Mouse (Mus musculus): ENCODE results near the gene Necab2. TPM values are rescaled to one million over a fixed set of nuclear protein-coding genes. Genes with fewer than 3 reads are reported as not detected.
A peak's percentile ranks its signal among the peaks of the same experiment; 100 is the strongest.

Gene Necab2
- polyA plus RNA-seq, 1 experiment: 0.30 TPM

- Histone ChIP-seq H3K4me1 (ENCODE audit: control insufficient read depth, insufficient read depth, low read length) (no peaks in the 10 kb centered on the region), H3K4me3 (ENCODE audit: insufficient read depth, low read length) (no peak overlapping the region), H3K27ac (ENCODE audit: insufficient read depth, low read length) (no peak overlapping the region)
- no peak for TF ChIP-seq POLR2A (IDR thresholded peaks at IDR 0.05; ENCODE audit: low read depth, low read length)
Measured at GRCm38 (mm10) chr8:119434569-119434968, 11.9 kb upstream of the Necab2 start.

DNA sequence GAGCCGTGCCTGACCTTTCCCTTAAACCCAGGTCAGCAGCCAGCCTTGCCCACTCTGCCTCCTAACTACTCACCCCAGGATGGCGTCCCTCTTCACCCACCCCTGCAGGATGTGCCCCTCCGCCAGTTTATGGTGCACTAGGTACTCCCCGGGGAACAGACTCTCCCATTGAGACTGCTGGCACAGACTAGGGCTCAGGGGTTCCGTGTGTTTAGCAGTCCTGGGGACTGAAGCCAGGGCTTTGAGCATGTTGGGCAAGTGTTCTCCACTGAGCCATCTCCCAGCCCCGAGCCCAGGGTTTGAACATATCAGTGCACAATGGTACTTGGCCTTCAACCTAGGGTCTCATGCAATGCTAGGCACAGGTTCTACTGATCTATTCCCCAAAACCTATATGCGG is 11.0 kb upstream of the Necab2 start:
- TF ChIP-seq CTCF (IDR thresholded peaks at IDR 0.05; ENCODE audit: borderline replicate concordance, insufficient read depth, low read length) (no peak), POLR2A (IDR thresholded peaks at IDR 0.05; ENCODE audit: low read depth, low read length) (no peak)
- Histone ChIP-seq H3K4me1 (ENCODE audit: control insufficient read depth, insufficient read depth, low read length) (no peaks in the 10 kb centered on the region), H3K4me3 (ENCODE audit: insufficient read depth, low read length) (no peak overlapping the region), H3K27ac (ENCODE audit: insufficient read depth, low read length) (no peak overlapping the region)

DNA sequence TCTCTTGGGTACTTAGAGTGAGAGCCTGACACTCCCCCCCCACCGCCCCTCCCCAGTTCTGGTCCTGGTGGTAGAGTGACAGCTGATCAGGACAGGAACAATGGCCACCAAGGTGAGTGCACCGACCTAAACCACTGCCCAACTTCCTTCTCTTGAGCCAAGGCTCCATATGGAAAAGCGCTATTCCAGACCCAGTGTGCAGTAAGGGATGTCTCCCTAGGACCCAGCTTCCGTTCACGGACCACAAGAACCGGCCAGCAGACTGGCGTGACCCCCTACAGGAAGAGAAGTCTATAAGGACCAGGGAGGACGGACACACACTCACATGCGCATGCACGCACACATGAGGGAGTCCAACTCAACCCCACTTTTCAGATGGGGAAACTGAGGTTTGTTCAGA is 10.2 kb upstream of the Necab2 start:
- TF ChIP-seq CTCF (IDR thresholded peaks at IDR 0.05; ENCODE audit: borderline replicate concordance, insufficient read depth, low read length) (no peak), POLR2A (IDR thresholded peaks at IDR 0.05; ENCODE audit: low read depth, low read length) (no peak)
- Histone ChIP-seq H3K4me1 (ENCODE audit: control insufficient read depth, insufficient read depth, low read length) (no peaks in the 10 kb centered on the region), H3K27ac (ENCODE audit: insufficient read depth, low read length) (no peak overlapping the region), H3K4me3 (ENCODE audit: insufficient read depth, low read length) (no peak overlapping the region)

DNA sequence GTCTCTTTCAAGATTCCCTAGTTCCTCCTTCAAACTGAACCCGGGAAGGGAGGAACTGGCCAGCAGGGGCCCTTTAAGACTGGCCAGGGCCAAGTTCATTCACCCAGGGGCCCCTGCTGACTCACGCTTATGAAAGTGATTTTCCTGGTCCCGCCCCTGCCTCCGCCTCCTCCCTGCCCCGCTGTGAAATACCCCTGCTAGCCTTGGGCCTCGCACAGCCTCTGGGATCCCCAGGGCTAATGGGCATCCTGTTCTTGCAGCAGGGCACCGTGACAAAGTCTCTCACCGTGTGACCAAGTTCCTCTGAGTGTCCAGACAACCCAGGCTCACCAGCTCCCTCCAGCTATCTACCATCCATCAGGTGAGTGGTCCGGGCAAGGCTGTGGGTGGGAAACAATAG is 9.6 kb upstream of the Necab2 start:
- Histone ChIP-seq H3K4me3 (ENCODE audit: insufficient read depth, low read length) (peak overlapping the region; percentile 32), H3K27ac (ENCODE audit: insufficient read depth, low read length) (no peak overlapping the region), H3K4me1 (ENCODE audit: control insufficient read depth, insufficient read depth, low read length) (no peaks in the 10 kb centered on the region)
- TF ChIP-seq CTCF (IDR thresholded peaks at IDR 0.05; ENCODE audit: borderline replicate concordance, insufficient read depth, low read length): no peak
- peak; percentile 100 for TF ChIP-seq POLR2A (IDR thresholded peaks at IDR 0.05; ENCODE audit: low read depth, low read length)

DNA sequence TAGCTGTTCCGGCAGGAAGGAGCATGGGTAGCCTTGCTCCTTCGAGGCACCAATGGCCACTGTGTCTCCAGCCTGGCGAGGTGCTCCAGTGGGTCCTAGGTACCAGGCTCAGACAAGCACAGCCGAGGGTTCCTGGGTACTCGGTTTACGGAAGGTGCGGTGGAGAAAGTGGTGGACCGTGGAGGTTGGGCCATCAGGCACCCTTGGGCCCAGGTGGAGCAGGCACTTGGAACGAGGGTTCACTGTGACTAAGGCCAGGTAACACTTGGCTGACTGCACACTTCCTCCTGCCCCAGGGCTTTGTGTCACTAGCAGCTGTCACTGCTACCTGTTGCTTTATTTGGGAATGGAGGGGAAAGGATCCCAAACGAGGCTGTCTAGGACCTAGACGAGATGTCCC is 9.0 kb upstream of the Necab2 start:
- Histone ChIP-seq H3K4me3 (ENCODE audit: insufficient read depth, low read length) (peak overlapping the region; percentile 32; the same call in 1 of the 2 replicates), H3K4me1 (ENCODE audit: control insufficient read depth, insufficient read depth, low read length) (no peaks in the 10 kb centered on the region), H3K27ac (ENCODE audit: insufficient read depth, low read length) (no peak overlapping the region)
- TF ChIP-seq CTCF (IDR thresholded peaks at IDR 0.05; ENCODE audit: borderline replicate concordance, insufficient read depth, low read length) (no peak), POLR2A (IDR thresholded peaks at IDR 0.05; ENCODE audit: low read depth, low read length) (no peak)

DNA sequence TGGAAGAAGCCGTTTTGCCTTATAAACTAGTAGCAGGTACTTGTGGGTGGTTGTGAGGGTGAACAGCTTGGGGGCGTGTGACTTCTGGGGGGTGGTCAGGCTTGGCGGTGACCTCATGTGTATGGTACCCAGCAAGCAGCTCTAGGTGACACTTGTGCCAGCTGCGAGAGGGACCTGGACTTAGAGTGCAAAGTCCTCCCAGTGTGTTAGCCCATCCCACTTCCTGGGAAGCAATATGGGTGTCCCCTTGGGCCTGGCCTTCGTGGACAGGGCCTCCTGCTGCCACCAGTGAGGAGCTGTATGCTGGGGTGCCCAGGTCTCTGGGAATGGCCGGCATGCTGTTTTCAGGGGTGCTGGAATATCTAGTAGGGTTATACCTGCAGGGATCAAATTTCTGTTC is 7.6 kb upstream of the Necab2 start:
- TF ChIP-seq POLR2A (IDR thresholded peaks at IDR 0.05; ENCODE audit: low read depth, low read length): no peak
- no peak for TF ChIP-seq CTCF (IDR thresholded peaks at IDR 0.05; ENCODE audit: borderline replicate concordance, insufficient read depth, low read length)

DNA sequence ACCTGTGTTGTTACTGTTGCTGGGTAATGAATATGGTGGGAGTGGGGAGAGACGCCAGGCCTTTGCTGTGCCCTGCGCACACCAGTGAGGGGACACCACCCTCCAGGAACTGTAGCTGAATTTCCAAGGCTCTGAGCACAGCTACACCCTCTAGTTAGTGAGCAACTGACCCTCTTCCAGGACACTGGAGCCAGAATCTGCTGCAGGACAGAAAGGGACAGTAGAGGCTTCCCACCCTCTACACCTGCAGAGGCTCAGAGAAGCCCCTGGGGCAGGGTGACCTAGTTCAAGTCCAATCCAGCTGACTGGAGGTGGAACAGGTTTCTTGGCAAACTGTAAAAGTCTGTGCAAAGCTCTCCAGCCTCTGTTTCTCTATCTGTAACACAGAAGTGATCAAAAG is 7.1 kb upstream of the Necab2 start:
- no peak overlapping the region for H3K27ac ChIP-seq (ENCODE audit: insufficient read depth, low read length)
- H3K4me1 ChIP-seq (ENCODE audit: control insufficient read depth, insufficient read depth, low read length): no peaks in the 10 kb centered on the region
- H3K4me3 ChIP-seq (ENCODE audit: insufficient read depth, low read length): no peak overlapping the region
- no peak for TF ChIP-seq POLR2A (IDR thresholded peaks at IDR 0.05; ENCODE audit: low read depth, low read length)

More for the DNA sequence above, 7.6 kb upstream of the Necab2 start:
- Histone ChIP-seq H3K4me3 (ENCODE audit: insufficient read depth, low read length) (no peak overlapping the region), H3K27ac (ENCODE audit: insufficient read depth, low read length) (no peak overlapping the region), H3K4me1 (ENCODE audit: control insufficient read depth, insufficient read depth, low read length) (no peaks in the 10 kb centered on the region)

GRCm38 (mm10) chr8:119439893-119440249 is 6.6 kb upstream of the Necab2 start:
- no peaks in the 10 kb centered on the region for H3K4me1 ChIP-seq (ENCODE audit: control insufficient read depth, insufficient read depth, low read length)
- H3K27ac ChIP-seq (ENCODE audit: insufficient read depth, low read length): no peak overlapping the region
- H3K4me3 ChIP-seq (ENCODE audit: insufficient read depth, low read length): no peak overlapping the region
- no peak for TF ChIP-seq CTCF (IDR thresholded peaks at IDR 0.05; ENCODE audit: borderline replicate concordance, insufficient read depth, low read length)
- TF ChIP-seq POLR2A (IDR thresholded peaks at IDR 0.05; ENCODE audit: low read depth, low read length): no peak

DNA sequence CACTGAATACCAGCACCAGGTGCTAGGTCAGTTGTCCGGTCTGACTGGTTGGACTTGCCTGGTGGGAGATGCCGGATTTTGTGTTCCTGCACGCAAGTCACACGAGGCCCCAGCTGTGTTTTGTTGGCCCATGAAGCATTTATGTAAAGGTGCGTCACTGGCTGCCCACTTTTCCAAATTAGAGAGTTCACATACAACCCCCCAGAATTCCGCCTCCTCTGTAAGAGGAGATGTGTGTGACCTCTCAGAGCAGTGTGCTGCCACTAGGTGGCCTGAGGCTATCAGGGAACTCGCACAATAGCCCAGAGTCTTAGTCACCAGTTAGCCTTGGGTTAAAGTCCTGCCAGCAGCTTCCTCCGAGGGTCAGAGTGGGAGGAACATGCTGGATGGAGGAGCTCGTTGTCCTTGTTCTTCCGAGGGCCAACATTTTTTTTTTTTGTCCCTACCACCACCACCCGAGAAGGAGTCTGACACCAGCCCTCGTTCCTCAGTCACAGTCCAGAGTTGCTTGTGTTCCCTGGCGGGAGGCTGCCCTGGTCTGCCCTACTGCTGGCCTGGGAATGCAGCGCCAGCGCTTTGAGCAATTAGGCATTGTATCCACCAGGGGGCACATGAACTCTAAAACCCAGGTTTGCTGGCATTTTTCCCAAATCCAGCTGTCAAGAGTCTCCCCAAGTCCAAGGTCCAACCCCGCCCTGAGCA is 6.1 kb upstream of the Necab2 start:
- H3K4me3 ChIP-seq (ENCODE audit: insufficient read depth, low read length): no peak overlapping the region
- no peaks in the 10 kb centered on the region for H3K4me1 ChIP-seq (ENCODE audit: control insufficient read depth, insufficient read depth, low read length)
- no peak overlapping the region; the same call in 1 of the 2 replicates for H3K27ac ChIP-seq (ENCODE audit: insufficient read depth, low read length)
- 0 out of 2 replicates have a peak, but pooled peaks have one; percentile 42 for TF ChIP-seq POLR2A (IDR thresholded peaks at IDR 0.05; ENCODE audit: low read depth, low read length)
- TF ChIP-seq CTCF (IDR thresholded peaks at IDR 0.05; ENCODE audit: borderline replicate concordance, insufficient read depth, low read length): peak; percentile 81; the same call in 1 of the 2 replicates

- Histone ChIP-seq H3K4me1 (ENCODE audit: control insufficient read depth, insufficient read depth, low read length) (no peaks in the 10 kb centered on the region), H3K4me3 (ENCODE audit: insufficient read depth, low read length) (no peak overlapping the region), H3K27ac (ENCODE audit: insufficient read depth, low read length) (no peak overlapping the region)
- no peak for TF ChIP-seq POLR2A (IDR thresholded peaks at IDR 0.05; ENCODE audit: low read depth, low read length)
- no peak for TF ChIP-seq CTCF (IDR thresholded peaks at IDR 0.05; ENCODE audit: borderline replicate concordance, insufficient read depth, low read length)
Measured at GRCm38 (mm10) chr8:119440952-119441270, 5.6 kb upstream of the Necab2 start.

DNA sequence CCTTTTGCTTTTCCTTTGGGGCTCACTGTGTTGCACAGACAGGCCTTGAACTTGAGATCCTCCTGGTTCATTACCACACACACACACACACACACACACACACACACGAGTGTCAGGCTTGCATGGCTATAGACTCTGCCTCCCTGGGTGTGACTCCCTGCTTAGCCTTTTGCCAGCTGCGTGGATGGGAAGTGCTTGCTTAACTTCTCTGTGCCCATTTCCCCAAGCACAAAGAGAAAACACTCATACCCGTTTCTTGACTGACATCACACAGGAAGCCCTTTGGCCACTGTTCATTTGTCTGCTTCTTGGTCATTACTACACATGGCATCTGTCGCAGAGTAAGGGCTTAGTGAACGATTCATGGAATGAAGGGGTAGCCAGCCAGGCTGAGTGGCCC is 4.5 kb upstream of the Necab2 start:
- Histone ChIP-seq H3K4me1 (ENCODE audit: control insufficient read depth, insufficient read depth, low read length) (no peaks in the 10 kb centered on the region), H3K4me3 (ENCODE audit: insufficient read depth, low read length) (no peak overlapping the region), H3K27ac (ENCODE audit: insufficient read depth, low read length) (no peak overlapping the region)
- TF ChIP-seq POLR2A (IDR thresholded peaks at IDR 0.05; ENCODE audit: low read depth, low read length) (no peak), CTCF (IDR thresholded peaks at IDR 0.05; ENCODE audit: borderline replicate concordance, insufficient read depth, low read length) (no peak)
